17 mouse cellular contexts compared by ENCODE assay signal in genomic region chr8:116619686-116620320, GRCm38 (mm10).
A peak's percentile ranks its signal among the peaks of the same experiment; 100 is the strongest.
DNase-seq lines count a peak whose midpoint lies in the region; ATAC-seq and TF ChIP-seq lines count a peak whose summit lies in the region.
"Had no signal": no experiment of that assay in that cellular context is flagged by ENCODE, and none has a peak within 500 bp of the region (broad histone marks: within the 10 kb centered on the region; RNA-seq: fewer than 3 reads in every experiment).

No protein-coding gene starts in this region.

- no peaks in the 10 kb centered on the region for H3K4me1 ChIP-seq in liver, postnatal 0 days (ENCODE audit: insufficient read depth)

- no peak overlapping the region for H3K4me3 ChIP-seq in left cerebral cortex, adult 2 months
- H3K4me3 ChIP-seq in liver, postnatal 0 days (ENCODE audit: low read depth, low read length), result no peak overlapping the region
- H3K4me3 ChIP-seq: embryonic facial prominence, embryonic 13.5 days; heart, adult 2 months; liver, embryonic 12.5 days had no signal

- DNase-seq in layer of hippocampus, adult 11-12 months (ENCODE audit: low spot score), result peak; percentile 43
- no peak for DNase-seq in layer of hippocampus, postnatal 10 days (ENCODE audit: low spot score in 2 of 2)
- DNase-seq in frontal cortex, adult 2 months (ENCODE audit: extremely low spot score in 1 of 2, low spot score in 1 of 2), result peak; percentile 81 to 85
- peak; percentile 69 to 73 for DNase-seq in left cerebral cortex, adult 2 months (ENCODE audit: extremely low spot score in 1 of 2, low spot score in 2 of 2)
- DNase-seq in right cerebral cortex, postnatal 25 days, result peak; percentile 73
- DNase-seq in kidney, adult 9 months, result no peak
- no peak for DNase-seq in liver, postnatal 0 days
- DNase-seq: cerebellum, adult 8-10 months; forebrain, postnatal 0 days; heart, adult 2 months; heart, postnatal 14 days; lung, postnatal 10 days; thymus, adult 18-20 months had no signal

- no peak for TF ChIP-seq EP300 in liver, postnatal 0 days (IDR thresholded peaks at IDR 0.05; ENCODE audit: low read depth)

- no peaks in the 10 kb centered on the region for H3K36me3 ChIP-seq in liver, postnatal 0 days (replicated peaks; ENCODE audit: insufficient read depth, low read length)
- H3K36me3 ChIP-seq: liver, embryonic 12.5 days had no signal

- no peak for ATAC-seq in liver, postnatal 0 days
- ATAC-seq: forebrain, postnatal 0 days; liver, embryonic 12.5 days; midbrain, embryonic 16.5 days had no signal

- H3K9me3 ChIP-seq in liver, postnatal 0 days (ENCODE audit: low read length), result no peaks in the 10 kb centered on the region
- H3K9me3 ChIP-seq: embryonic facial prominence, embryonic 13.5 days; liver, embryonic 12.5 days had no signal

- no peak overlapping the region for H3K9ac ChIP-seq in liver, postnatal 0 days (replicated peaks)
- H3K9ac ChIP-seq: embryonic facial prominence, embryonic 13.5 days; forebrain, postnatal 0 days; liver, embryonic 12.5 days had no signal

- H3K4me2 ChIP-seq in liver, postnatal 0 days (ENCODE audit: low read depth, low read length), result no peak overlapping the region
- H3K4me2 ChIP-seq: embryonic facial prominence, embryonic 13.5 days; liver, embryonic 12.5 days had no signal

- no peaks in the 10 kb centered on the region for H3K27me3 ChIP-seq in liver, postnatal 0 days (ENCODE audit: insufficient read depth, low read length)
- H3K27me3 ChIP-seq: embryonic facial prominence, embryonic 13.5 days; liver, embryonic 12.5 days had no signal

- TF ChIP-seq CTCF in left cerebral cortex, adult 2 months (IDR thresholded peaks at IDR 0.05), result no peak
- no peak for TF ChIP-seq CTCF in liver, postnatal 0 days (IDR thresholded peaks at IDR 0.05; ENCODE audit: low read depth)

- H3K27ac ChIP-seq in left cerebral cortex, adult 2 months, result peak overlapping the region; percentile 78
- no peak overlapping the region for H3K27ac ChIP-seq in liver, postnatal 0 days (ENCODE audit: low read depth)
- H3K27ac ChIP-seq: embryonic facial prominence, embryonic 13.5 days; heart, adult 2 months; kidney, postnatal 0 days; liver, embryonic 12.5 days had no signal

- 76% methylated on average over 19 of the region's 19 CpGs for WGBS in liver, postnatal 0 days (ENCODE audit: insufficient replicate concordance)

- intact Hi-C loops in left cerebral cortex, adult 2 months (cut with DNase I), result loop anchor here (1.0 to 5.0 kb wide), 9 partner anchors 42 to 335 kb away; partner anchors contain the start of gene Cdyl2

Comparison
In these comparisons a context has a peak if more than half of its experiments do, and no peak if none do; other contexts are left out.
1. DNase-seq: peak in layer of hippocampus, adult 11-12 months (single experiment), frontal cortex, adult 2 months (2 of 2), left cerebral cortex, adult 2 months (2 of 2) and right cerebral cortex, postnatal 25 days (single experiment); none in layer of hippocampus, postnatal 10 days (0 of 2), kidney, adult 9 months (single experiment) and liver, postnatal 0 days (single experiment).